Mouse (Mus musculus): ENCODE data around the gene Scly. TPM values are rescaled to one million over a fixed set of nuclear protein-coding genes. Genes with fewer than 3 reads are reported as not detected.

The Scly gene
- 20.7 and 22.1 TPM in 2 replicates for total RNA-seq (2017)

GRCm38 (mm10) chr1:91297799-91298744, at the start of gene Scly:
Gene Scly, plus strand, starts transcription at chr1:91298338.
- peak; percentile 98 to 99 for ATAC-seq (replicated peaks in 1 of 2; ENCODE audit: insufficient read depth in 1 of 2, low FRiP score in 2 of 2, low TSS enrichment in 1 of 2, low read depth in 1 of 2, poor library complexity in 2 of 2, severe bottlenecking in 2 of 2)

GRCm38 (mm10) chr1:91248970-91249369, 49.2 kb upstream of the Scly start:
- ATAC-seq (replicated peaks in 1 of 2; ENCODE audit: insufficient read depth in 1 of 2, low FRiP score in 2 of 2, low TSS enrichment in 1 of 2, low read depth in 1 of 2, poor library complexity in 2 of 2, severe bottlenecking in 2 of 2) = no peak

- peak; percentile 98 to 99 for ATAC-seq (replicated peaks in 1 of 2; ENCODE audit: insufficient read depth in 1 of 2, low FRiP score in 2 of 2, low TSS enrichment in 1 of 2, low read depth in 1 of 2, poor library complexity in 2 of 2, severe bottlenecking in 2 of 2)
Observed at GRCm38 (mm10) chr1:91249564-91250414, 48.3 kb upstream of the Scly start, which contains the start of gene Ube2f. Gene Ube2f, plus strand, starts transcription at chr1:91250304.

GRCm38 (mm10) chr1:91250415-91251147, 47.6 kb upstream of the Scly start:
- ATAC-seq (replicated peaks in 1 of 2; ENCODE audit: insufficient read depth in 1 of 2, low FRiP score in 2 of 2, low TSS enrichment in 1 of 2, low read depth in 1 of 2, poor library complexity in 2 of 2, severe bottlenecking in 2 of 2) = no peak

- no peak for ATAC-seq (replicated peaks in 1 of 2; ENCODE audit: insufficient read depth in 1 of 2, low FRiP score in 2 of 2, low TSS enrichment in 1 of 2, low read depth in 1 of 2, poor library complexity in 2 of 2, severe bottlenecking in 2 of 2)
Observed at GRCm38 (mm10) chr1:91251148-91251650, 46.9 kb upstream of the Scly start.

GRCm38 (mm10) chr1:91251927-91252326, 46.2 kb upstream of the Scly start:
- peak; percentile 40 to 55; a peak in 2 of 4 replicates for ATAC-seq (replicated peaks in 1 of 2; ENCODE audit: insufficient read depth in 1 of 2, low FRiP score in 2 of 2, low TSS enrichment in 1 of 2, low read depth in 1 of 2, poor library complexity in 2 of 2, severe bottlenecking in 2 of 2)

- ATAC-seq (replicated peaks in 1 of 2; ENCODE audit: insufficient read depth in 1 of 2, low FRiP score in 2 of 2, low TSS enrichment in 1 of 2, low read depth in 1 of 2, poor library complexity in 2 of 2, severe bottlenecking in 2 of 2) = peak; percentile 54 to 68; a peak in 3 of 4 replicates
Observed at GRCm38 (mm10) chr1:91257918-91258317, 40.2 kb upstream of the Scly start.

GRCm38 (mm10) chr1:91259794-91260193, 38.3 kb upstream of the Scly start:
- no peak for ATAC-seq (replicated peaks in 1 of 2; ENCODE audit: insufficient read depth in 1 of 2, low FRiP score in 2 of 2, low TSS enrichment in 1 of 2, low read depth in 1 of 2, poor library complexity in 2 of 2, severe bottlenecking in 2 of 2)

- no peak for ATAC-seq (replicated peaks in 1 of 2; ENCODE audit: insufficient read depth in 1 of 2, low FRiP score in 2 of 2, low TSS enrichment in 1 of 2, low read depth in 1 of 2, poor library complexity in 2 of 2, severe bottlenecking in 2 of 2)
Observed at GRCm38 (mm10) chr1:91262508-91262907, 35.6 kb upstream of the Scly start.

GRCm38 (mm10) chr1:91272260-91272659, 25.9 kb upstream of the Scly start:
- no peak for ATAC-seq (replicated peaks in 1 of 2; ENCODE audit: insufficient read depth in 1 of 2, low FRiP score in 2 of 2, low TSS enrichment in 1 of 2, low read depth in 1 of 2, poor library complexity in 2 of 2, severe bottlenecking in 2 of 2)

GRCm38 (mm10) chr1:91276581-91276980, 21.6 kb upstream of the Scly start:
- ATAC-seq (replicated peaks in 1 of 2; ENCODE audit: insufficient read depth in 1 of 2, low FRiP score in 2 of 2, low TSS enrichment in 1 of 2, low read depth in 1 of 2, poor library complexity in 2 of 2, severe bottlenecking in 2 of 2) = no peak

GRCm38 (mm10) chr1:91277480-91277879, 20.7 kb upstream of the Scly start:
- no peak for ATAC-seq (replicated peaks in 1 of 2; ENCODE audit: insufficient read depth in 1 of 2, low FRiP score in 2 of 2, low TSS enrichment in 1 of 2, low read depth in 1 of 2, poor library complexity in 2 of 2, severe bottlenecking in 2 of 2)

GRCm38 (mm10) chr1:91278410-91279119, 19.6 kb upstream of the Scly start:
- ATAC-seq (replicated peaks in 1 of 2; ENCODE audit: insufficient read depth in 1 of 2, low FRiP score in 2 of 2, low TSS enrichment in 1 of 2, low read depth in 1 of 2, poor library complexity in 2 of 2, severe bottlenecking in 2 of 2) = no peak

- no peak for ATAC-seq (replicated peaks in 1 of 2; ENCODE audit: insufficient read depth in 1 of 2, low FRiP score in 2 of 2, low TSS enrichment in 1 of 2, low read depth in 1 of 2, poor library complexity in 2 of 2, severe bottlenecking in 2 of 2)
Observed at GRCm38 (mm10) chr1:91279126-91279525, 19.0 kb upstream of the Scly start.

GRCm38 (mm10) chr1:91282582-91282981, 15.6 kb upstream of the Scly start:
- no peak for ATAC-seq (replicated peaks in 1 of 2; ENCODE audit: insufficient read depth in 1 of 2, low FRiP score in 2 of 2, low TSS enrichment in 1 of 2, low read depth in 1 of 2, poor library complexity in 2 of 2, severe bottlenecking in 2 of 2)

- no peak for ATAC-seq (replicated peaks in 1 of 2; ENCODE audit: insufficient read depth in 1 of 2, low FRiP score in 2 of 2, low TSS enrichment in 1 of 2, low read depth in 1 of 2, poor library complexity in 2 of 2, severe bottlenecking in 2 of 2)
Observed at GRCm38 (mm10) chr1:91289375-91289774, 8.8 kb upstream of the Scly start.

All from hematopoietic stem cell, adult 5-6 weeks (primary cell).